Mouse (Mus musculus): ENCODE data around the gene Hsd17b14.
A peak's percentile ranks its signal among the peaks of the same experiment; 100 is the strongest.
"Not testable (repeated sequence)": the region's sequence is repeated elsewhere in the genome, so short reads cannot be mapped to it uniquely, and the experiment has no call there.

The Hsd17b14 gene

DNA sequence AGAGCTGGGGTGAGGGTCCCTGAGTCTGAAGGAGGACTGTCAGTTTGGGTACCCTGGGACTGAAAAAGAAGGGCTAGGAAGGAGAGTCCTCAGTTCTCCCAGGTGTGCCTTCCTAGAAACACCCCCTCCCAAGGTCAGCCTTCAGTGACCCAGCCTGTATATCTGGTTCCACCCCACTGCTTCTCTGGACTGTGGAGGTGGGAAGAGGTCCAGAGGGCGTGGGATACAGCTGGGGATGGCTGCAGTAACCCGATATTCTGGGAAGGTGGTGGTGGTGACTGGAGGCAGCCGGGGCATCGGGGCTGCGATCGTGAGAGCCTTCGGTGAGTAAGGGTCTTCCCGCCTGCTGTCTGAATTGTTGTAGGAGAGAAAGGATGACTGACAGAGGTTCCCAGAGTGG, at the start of gene Hsd17b14:
Gene Hsd17b14 (plus strand): TSS at position 150 of the 400 bp plus-strand sequence.
- DNase-seq (ENCODE audit: low spot score in 2 of 2), result no peak

DNA sequence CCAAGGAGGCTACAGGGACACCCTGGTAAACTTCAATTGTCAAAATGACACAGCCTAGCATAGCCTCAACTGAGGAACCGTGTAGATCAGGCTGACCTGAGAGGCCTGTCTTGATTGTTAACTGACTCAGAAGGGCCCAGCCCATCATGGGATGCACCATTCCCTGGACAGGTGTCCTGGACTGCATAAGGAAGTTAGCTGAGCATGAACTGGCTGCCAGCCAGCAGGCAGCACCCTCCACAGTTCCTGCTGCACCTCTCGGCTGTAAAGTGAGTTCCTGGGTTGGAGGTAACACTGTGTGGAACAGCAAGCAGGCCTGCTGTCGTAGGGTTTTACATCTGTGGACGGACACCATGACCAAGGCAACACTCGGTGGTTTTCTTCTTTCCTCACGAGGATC, 47.1 kb upstream of the Hsd17b14 start:
- DNase-seq (ENCODE audit: low spot score in 2 of 2), result no peak

DNA sequence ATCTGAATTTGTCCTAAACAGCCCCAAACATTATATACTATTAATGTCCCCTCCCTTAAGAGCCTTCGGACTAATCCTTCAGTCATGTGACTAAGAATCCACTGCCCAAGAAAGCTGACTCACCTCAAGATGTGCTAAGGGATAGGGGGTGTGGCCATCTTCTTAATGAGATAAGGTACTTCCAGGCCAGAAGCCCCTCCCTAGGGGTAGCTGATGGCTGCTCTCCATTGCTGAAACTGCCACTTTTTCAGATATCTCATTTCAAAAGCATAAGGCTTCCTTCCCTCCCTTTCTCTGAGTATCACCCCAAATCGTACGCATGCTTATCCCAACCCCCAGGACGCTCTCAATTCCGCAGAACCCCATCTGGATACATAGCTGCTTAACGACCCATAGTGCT, 46.1 kb upstream of the Hsd17b14 start:
- DNase-seq (ENCODE audit: low spot score in 2 of 2), result peak; percentile 54 to 64

DNA sequence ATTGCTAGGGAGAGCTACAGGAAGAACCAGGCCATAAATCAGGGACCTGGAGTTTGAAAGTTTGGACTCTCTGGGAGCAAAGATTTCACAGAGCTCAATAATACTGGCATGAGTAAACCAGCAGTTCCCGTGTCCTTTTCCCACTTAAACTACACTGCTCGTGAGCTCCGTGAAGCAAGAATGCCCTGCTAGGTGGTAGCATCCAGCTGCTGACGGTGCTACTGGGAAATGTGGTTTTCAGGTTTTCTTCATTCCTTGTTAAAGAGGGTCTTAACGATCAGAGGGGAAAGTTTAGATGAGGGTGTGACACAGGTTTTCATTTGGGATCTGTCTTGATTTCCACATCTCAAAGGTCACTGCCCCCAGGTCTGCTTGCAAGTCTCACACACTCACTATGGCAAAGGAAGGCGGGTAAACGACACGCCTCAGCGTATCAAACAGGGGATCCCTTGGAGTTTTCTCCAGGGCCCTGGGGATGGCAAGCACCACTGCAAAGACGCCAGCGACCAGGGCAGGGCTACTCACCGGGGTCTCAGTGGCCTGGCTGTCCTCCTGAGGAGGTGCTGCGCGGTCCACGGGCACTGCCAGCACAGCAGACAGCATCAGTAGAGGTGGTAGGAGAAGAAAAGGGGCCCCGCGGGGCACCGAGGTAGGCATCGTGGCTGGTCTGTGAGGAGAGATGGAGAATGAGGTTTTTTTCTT, 45.4 kb upstream of the Hsd17b14 start:
- DNase-seq (ENCODE audit: low spot score in 2 of 2), result peak; percentile 48 to 56

DNA sequence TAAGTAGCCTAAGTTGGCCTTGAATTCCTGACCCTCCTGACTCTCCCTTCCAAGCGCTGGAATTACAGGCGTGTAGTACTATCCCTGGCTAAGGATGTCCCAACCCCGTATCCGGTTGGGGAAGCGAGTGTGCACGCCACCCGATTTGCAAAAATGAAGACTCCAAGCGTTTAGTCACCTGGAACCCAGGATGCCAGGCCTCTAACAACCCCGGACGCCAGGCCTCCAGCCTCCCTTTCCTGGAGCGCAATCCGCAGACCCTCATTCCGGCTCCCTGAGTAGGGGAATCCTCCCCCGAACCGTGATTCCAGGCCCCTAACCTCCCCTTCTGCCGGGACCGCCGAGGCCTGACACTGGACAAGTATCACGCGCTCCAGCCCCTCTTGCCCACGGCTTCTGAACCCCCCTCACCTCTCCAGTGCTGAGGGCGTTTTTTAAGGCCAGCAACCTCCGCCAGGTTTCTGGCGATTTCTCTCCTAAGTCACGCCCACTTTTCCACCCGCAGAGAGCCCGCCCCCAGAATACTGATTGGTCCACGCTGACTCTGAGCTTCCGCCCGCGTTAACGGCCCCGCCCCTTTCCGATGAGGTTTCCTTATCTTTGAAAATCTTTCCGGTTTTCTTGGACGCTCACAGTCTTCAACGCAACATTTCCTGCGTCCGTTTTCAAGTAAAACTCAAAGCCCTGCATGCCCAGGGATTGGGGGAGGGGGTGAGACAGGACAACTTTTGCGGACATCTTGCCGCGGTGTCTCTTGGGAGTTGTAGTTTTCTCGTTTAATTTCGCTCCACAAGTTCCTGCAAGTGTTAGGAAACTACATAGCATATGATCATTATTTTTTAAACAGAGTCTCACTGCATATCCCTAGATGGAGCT, 44.5 kb upstream of the Hsd17b14 start, which contains the start of gene Nucb1:
Gene Nucb1 (minus strand): TSS at position 495 of the 876 bp plus-strand sequence.
- peak; percentile 93 to 95 for DNase-seq (ENCODE audit: low spot score in 2 of 2)

DNA sequence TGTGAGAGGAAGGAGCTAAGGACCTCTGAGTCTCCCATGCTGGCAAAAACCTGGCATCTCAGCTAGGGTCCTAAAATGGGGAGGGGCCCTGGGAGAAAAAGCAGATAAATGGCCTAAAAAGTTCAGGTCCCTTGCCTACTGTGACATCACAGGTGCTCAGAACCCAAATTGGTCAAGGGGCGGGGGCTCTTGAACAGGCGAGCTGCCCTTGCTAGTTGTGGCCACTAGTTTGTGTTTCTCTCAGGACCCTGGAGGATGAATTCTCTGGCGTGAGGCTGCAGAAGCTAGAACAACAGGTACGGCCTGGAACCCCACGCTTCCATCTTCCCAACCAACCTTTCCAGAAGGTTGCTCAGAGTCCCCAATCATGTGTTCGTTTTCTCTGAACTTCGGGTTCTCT, 40.3 kb upstream of the Hsd17b14 start:
- no peak for DNase-seq (ENCODE audit: low spot score in 2 of 2)

DNA sequence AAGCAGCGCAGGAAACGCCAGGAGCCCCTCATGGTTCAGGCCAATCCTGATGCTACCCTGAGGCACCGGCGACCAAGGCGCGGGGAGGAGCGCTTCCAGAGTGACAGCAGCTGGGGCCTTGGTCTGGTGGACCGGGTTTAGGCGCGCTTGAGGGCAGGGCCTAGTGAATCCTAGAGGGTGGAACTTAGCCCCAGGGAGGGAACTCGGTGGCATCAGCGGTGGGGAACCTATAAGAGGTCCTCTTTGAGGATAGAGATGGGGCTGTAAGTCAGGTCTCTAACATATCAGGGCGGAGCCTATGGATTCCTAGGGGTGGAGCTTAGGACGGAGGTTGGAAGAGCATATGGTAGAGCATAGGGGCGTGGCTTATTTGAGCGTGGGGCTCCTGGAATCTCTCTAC, 39.3 kb upstream of the Hsd17b14 start:
- peak in 1 of 2 experiments; percentile 50 for DNase-seq (ENCODE audit: low spot score in 2 of 2)

DNA sequence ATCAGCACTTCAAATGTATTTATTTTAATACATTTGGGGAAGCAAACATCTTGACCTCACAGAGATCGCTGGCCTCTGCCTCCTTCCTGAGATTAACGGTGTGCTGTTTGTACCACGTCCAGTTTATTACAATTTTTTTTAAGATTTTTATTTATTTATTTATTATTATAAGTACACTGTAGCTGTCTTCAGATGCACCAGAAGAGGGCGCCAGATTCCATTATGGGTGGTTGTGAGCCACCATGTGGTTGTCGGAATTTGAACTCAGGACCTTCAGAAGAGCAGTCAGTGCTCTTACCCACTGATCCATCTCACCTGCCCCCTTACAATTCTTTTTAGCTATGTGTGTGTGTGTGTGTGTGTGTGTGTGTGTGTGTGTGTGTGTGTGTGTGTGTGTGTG, 37.8 kb upstream of the Hsd17b14 start:
- DNase-seq (ENCODE audit: low spot score in 2 of 2), result not testable (repeated sequence)

DNA sequence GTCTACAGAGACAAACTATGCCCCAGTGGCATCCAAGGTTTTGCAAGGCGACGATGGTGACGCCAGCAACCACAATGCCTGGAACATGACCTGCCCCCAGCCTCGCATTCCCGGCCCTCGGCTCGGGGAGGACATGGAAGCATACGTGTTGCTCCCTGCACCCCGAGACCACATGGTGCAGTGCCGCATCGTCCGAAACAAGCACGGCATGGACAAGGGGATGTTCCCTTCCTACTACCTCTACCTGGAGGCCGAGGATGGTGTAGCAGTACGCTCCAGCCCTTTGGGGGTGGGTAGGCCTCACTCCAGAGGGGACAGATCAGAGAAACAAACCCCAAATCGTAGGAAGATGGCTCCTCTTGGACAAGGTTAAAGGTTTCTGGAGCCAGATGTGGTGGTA, 36.1 kb upstream of the Hsd17b14 start:
- no peak for DNase-seq (ENCODE audit: low spot score in 2 of 2)

DNA sequence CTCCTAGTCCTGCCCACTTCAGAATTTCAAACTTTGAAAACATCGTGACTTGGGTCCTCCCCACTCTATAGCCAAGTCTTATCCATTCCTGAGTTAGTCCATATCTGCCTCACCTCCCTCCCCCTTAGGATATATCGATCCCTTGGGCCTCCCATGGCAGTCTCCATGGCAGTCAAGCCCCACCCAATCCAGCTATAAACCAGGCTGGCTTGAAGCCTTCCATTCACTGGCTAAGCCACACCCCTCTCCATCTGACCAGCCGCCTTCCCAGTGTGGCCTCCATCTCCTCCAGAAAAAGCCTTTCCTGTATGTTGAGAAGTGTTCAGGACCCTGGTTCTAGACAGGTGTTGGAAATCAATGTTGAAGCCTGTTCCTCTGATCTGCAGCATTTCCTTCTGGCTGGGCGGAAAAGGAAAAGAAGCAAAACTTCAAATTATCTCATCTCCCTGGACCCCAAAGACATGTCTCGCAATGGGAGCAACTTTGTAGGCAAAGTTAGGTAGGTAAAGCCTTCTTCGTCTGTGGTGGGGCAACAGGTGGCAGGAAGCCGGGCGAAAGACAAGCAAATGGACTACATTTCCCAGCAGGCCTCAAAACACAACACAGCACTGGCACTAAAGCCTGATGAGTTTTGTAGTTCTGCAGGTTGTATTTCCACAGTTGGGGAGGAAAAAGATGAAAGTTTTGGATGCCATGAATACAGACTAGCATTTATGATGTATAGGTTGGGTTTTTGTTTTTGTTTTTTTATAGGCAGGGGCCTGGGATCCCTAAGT, 35.2 kb upstream of the Hsd17b14 start:
- DNase-seq (ENCODE audit: low spot score in 2 of 2), result peak in 1 of 2 experiments; percentile 49

DNA sequence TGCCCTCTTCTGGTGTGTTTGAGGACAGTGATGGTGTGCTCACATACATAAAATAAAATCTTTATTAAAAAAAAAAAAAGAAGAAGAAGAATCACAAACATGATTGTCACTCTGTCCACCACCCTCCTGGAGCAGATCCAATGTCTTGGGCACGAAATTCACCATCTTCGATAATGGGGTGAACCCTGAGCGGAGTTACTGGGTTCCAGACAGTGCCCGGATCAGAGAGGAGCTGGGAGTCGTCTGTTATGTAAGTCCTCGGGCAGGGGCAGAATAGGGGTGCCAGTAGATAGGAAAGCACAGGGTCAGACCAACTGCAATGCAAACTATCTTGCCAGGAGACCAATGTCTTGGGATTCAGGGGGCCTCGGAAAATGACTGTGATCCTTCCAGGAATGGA, 34.1 kb upstream of the Hsd17b14 start:
- DNase-seq (ENCODE audit: low spot score in 2 of 2), result no peak

DNA sequence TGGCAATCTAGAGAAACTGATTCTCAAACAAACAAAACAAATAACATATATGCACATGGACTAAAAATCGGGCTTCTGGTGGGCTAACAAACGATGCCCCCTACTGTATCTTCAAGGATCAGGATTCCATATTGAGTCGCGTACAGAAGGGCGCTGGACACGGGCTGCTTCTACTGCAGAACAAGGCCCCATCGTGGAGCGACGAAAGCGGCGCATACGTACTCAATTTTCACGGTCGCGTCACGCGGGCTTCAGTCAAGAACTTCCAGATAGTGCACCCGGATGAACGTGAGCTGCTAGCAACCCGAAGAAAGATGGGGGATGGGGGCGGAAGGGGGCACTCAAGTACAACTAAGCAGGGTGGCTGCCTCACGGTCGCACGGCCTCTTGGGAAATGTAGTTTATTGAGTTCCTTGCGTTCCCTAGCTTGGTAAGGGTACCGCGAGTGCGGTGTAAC, 32.9 kb upstream of the Hsd17b14 start:
- DNase-seq (ENCODE audit: low spot score in 2 of 2), result peak; percentile 77 to 90

DNA sequence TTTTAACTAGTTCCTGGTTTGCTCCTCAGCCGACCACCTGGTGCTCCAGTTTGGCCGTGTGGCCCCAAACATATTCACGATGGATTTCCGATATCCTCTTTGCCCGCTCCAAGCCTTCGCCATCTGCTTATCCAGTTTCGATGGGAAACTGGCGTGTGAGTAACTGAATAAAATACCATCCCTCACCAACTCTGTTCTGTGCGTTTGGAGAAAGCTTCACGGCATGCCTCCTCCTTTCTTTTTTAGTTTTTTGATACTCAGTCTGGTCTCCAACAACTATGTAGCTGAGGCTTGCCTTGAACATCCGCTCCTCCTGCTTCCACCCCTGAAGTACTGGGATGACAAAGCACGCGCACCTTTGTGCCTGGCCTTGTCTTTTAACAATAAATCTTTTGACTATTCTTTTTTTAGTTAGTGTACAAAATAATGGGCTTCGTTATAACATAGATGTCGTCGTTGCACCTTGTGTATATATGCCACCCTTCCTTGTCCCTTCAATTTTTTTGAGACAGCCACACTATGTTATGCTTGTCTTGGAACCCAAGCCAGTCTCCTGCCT, 32.4 kb upstream of the Hsd17b14 start:
- DNase-seq (ENCODE audit: low spot score in 2 of 2), result no peak

DNA sequence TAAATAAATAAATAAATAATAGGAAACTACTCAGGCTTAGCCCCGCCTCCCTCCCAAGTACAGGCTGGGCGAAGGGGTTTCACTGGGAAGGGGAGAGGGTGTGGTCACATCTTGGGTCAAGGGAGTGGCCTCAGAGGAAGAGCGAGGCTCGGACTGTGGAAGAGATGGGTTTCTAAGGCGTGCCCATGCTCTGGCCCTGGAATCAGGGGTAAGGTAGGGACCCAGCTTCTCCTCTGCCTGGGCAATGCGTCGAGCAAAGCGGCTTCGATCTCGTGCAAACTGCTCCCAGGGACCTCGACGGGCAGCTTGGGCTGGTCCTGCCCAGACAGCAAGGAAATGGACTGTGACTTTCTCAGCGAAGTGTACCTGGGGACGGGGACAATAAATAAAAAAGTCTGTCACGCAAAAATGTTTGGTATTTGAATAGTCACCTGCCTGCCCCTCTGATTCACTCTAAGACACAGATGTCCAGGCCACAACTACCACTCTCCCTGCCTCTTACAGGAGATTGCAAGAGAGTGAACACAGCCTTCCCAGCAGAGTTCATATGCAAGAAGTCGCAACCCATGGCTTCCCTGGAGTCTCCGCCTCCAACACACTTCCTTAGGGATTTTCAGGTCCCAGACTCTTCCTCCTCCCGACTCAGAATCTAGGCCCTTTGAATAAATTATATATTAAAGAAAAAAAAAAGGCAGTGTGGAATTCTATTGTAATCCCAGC, 31.6 kb upstream of the Hsd17b14 start:
- DNase-seq (ENCODE audit: low spot score in 2 of 2), result peak in 1 of 2 experiments; percentile 40

DNA sequence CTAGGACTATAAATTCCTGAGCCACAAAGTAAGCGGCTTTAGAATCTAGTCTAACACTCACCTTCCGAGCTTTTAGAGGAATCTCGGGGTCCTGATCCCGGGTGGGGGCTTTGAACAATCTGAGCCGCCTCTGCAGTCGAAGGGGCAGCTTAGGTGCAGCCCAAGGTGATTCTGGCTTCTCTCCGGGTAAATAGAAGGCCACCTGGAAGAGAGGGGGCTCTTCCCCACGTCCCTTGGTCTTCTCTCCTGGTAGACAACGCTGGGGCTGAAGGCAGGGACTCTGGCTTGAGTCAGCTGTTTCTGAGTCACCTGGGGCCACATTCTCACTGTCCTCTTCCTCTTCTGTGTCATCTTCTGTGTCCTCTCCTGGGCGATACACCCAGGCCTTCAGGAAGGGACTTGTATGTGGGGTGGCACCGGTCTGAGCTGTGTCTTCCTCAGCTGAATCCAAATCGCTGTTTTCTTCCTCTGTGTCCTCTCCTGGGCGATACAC, 31.0 kb upstream of the Hsd17b14 start:
- DNase-seq (ENCODE audit: low spot score in 2 of 2), result peak in 1 of 2 experiments; percentile 29

DNA sequence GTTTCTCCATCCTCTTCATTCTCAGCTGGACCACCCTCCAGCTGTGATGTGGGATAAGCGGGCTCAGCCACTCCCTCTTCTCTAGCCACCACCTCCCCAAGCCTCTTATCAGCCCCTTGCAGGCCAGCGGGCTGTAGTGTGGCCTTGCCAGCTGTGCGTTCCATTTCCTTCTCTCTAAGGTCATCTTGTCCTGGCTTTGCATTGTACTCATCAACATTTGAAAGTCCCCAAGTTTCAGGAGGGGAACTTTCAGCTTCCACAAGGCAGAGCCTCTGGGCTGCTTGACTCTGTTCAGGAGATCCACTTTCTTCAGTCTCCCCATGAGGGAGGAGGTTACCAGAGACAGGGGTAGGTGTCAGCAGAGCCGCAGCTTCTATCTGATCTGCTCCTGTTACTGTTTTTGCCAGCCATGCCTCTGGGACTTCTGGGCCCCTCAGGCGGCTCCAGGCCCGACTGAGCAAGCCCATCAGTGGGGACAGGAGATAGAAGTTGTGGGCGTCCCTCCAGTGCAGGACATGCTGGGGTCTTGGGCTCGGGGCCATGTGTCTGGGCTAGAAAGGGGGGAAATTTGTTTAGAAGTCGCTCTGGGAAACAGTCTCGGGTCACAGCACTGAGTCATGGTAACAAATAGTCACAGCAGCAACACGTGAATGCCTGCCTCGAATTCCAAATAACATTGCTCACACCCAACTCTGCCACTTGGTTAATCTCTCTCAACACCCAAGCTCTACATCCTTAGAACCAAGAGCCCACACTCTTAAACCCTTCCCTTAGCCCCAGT, 29.7 kb upstream of the Hsd17b14 start:
- peak; percentile 81 to 88 for DNase-seq (ENCODE audit: low spot score in 2 of 2)

DNA sequence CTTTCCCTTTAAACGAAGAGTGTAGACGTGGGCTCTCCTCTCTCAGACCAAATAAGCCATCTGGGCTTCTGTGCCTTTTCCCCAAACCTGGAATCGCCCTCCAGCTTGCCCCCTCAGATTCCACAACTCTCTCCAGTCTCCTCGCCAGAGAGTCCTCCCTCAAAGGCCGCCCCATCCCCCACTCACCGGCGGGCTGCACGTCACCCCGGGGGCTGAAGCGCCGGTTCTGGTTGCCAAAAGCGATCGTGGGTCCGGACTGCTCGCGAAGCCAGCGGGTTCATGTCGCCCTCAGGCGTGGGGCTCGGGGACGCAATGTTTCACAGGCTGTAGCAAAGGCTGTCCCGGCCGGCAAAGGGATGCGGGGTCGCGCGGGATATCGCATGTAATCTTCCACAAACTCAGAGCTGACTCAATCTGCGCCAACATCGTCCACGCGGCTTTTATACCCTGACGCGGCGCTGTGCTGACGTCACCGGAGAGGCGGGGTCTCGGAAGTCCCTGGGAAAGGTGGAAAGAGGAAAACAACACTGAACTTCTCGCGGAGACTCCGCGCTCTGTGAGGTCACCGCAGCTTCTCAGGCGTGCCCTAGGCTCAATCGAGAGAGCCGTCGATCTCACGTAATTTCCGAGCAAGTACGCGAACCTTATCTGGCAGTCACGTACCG, 28.8 kb upstream of the Hsd17b14 start, which contains the start of the genes Ppp1r15a and Plekha4:
Gene Ppp1r15a (minus strand): TSS at position 460 of the 665 bp plus-strand sequence.
Gene Plekha4 (plus strand): TSS at position 522 of the 665 bp plus-strand sequence.
- peak; percentile 96 to 99 for DNase-seq (ENCODE audit: low spot score in 2 of 2)

DNA sequence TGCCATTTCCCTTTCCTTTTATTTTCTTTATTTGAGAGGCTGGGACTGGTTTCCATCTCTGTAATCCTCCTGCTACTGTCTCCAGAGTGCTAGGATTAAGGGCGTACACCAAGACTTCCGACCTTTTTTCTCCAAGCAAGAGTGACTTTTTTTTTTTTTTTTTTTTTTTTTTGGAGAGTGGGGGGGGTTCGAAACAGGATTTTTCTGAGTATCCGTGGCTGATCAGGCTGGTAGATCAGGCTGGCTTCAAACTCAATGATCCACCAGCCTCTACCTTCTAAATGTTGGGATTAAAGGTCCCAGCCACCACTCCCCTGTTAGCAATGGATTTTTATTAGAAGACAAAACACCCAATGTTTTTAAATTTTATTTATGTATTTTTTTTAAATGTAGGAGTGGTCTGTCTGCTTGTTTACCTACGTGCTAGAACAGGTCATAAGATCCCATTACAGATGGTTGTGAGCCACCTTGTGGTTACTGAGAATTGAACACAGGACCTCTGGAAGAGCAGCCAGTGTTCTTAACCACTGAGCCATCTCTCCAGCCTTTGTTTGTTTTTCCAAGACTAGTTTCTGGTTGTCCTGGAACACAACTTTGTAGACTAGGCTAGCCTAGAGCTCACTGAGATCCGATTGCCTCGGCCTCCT, 28.1 kb upstream of the Hsd17b14 start:
- peak; percentile 26 to 40 for DNase-seq (ENCODE audit: low spot score in 2 of 2)

DNA sequence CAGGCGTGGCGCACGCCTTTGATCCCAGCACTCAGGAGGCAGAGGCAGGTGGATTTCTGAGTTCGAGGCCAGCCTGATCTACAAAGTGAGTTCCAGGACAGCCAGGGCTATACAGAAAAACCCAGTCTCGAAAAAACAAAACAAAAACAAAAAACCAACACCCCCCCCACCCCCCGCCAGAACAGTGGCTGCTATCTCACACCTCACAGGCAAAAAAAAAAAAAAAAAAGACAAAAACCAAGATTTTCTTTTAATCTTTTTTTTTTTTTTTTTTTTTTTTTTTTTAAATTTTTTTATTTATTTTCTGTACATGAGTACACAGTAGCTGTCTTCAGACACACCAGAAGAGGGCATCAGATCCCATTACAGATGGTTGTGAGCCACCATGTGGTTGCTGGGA, 27.5 kb upstream of the Hsd17b14 start:
- not testable (repeated sequence) for DNase-seq (ENCODE audit: low spot score in 2 of 2)
